Mouse (Mus musculus) left cerebral cortex, adult 18-20 months (tissue): Measurements from ENCODE around the gene Emc1. TPM values are rescaled to one million over a fixed set of nuclear protein-coding genes. Genes with fewer than 3 reads are reported as not detected.
A peak's percentile ranks its signal among the peaks of the same experiment; 100 is the strongest.
"Not testable (repeated sequence)": the region's sequence is repeated elsewhere in the genome, so short reads cannot be mapped to it uniquely, and the experiment has no call there.

ENCODE experiments used
- DNase-seq, 2 experiments: peaks; one replicate each; pipeline ENCODE4 v3.0.0; 2021 to 2022; ENCODE audit warnings: low spot score in 2 of 2, mixed read lengths in 1 of 2
- total RNA-seq, 2 experiments: library from RNA; stranded (reverse); gene quantifications; 2 replicates each; pipeline ENCODE4 v1.2.3; 2021

The Emc1 gene
- total RNA-seq, 2 experiments from 2014 or later: 83.1 to 87.3 TPM

DNA sequence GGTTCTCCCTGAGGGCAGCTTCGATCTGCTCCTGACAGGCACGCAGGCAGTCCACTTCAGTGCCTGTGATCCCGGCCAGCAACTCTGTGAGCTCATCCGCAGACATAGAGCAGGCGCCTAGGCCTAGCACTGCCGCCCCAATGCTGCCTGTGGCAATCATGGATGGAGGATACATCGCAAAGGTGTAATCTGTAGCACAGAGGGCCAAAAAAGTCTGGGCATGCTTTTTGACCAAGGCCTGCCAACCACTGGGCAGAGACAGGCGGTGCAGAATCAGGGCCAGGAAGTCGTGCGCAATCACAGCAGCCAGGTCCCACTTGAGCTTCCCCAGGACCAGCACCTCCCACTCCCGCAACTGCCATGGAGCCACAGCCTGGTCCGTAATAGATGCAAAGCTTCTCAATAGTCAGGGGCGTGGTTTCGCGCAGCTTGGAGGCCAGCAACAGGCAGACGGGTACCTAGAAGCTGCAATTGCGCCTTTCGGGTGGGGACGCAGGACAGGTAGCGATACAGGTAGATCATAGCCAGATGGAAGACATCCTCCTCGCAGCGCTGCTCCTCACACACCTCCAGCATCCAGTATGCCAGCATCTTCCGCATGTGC lies 6.9 kb upstream of the Emc1 start:
- DNase-seq: no peak

DNA sequence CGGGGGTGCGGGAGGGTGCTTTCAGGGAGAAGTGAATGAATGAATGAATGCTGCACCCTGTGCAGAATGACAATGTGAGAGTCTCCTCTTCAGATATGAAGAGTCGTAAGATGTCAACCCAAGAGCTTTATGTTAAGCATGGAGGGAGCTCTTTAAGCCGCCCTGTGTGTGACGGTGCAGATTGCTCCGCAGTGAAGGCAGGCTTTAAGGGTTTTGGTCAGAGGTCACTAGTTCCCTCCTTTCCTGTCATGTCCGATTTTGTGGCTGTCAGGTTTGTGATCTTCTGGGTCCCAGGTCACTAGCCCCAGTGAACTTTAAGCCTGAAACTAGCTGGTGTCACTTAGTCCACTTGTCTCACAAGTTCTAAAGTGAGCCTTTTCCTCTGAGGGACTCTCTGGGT lies 445 bp downstream of the Emc1 start:
- DNase-seq: no peak

DNA sequence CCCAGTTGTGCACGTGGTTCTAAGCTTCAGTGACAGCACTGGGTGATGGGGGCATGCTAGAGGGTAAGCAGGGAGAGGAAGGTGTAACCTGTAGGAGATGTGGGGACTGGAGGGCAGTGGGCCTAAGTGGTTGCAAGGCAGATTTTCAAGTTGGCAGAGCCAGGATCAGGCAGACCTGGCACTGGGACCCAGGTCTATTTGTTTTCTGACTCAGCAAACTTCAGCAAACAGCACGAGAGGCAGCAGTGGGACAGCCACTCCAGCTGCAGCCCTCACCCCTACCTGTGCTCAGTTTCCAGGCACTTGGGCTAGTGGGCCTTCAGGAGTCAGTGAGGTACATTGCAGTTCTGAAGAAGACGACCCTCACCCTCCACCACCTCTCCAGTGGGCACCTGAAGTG lies 4.8 kb downstream of the Emc1 start:
- DNase-seq: no peak

DNA sequence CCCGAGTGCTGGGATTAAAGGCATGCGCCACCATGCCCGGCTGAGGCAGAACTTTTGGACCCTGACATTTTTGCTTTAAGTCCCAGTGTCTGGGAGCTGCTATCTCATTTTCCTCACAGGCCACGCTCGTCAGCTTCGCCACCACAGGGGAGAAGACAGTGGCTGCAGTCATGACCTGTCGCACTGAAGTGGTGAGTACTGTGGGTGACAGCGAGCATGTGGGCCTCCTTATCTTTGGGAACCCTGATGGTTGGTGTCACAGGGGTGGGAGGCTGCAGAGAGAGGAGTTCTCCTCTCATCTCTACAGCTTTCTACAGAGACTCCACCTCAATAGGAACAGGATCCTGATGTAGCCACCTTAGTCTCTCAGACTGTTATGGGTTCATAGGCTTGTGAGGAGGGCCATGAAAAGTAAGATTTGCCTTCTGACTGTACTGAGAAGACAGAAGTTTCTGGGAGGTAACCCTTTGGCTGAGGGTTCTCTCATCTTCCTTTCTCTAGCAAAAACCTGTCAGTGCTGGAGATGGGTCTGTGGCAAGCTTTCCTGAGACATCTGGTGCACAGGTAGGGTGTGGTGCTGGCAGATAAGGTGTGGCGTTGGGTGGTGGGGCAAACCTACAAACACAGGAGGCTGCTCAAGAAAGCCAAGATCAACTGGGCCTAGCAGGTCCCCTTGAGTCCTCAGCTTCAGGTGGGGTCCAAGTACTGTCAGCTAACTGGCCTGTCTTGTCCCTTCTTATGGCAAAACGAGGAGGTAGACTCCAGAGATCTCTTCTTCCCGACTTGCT lies 8.6 kb downstream of the Emc1 start:
- DNase-seq: no peak

DNA sequence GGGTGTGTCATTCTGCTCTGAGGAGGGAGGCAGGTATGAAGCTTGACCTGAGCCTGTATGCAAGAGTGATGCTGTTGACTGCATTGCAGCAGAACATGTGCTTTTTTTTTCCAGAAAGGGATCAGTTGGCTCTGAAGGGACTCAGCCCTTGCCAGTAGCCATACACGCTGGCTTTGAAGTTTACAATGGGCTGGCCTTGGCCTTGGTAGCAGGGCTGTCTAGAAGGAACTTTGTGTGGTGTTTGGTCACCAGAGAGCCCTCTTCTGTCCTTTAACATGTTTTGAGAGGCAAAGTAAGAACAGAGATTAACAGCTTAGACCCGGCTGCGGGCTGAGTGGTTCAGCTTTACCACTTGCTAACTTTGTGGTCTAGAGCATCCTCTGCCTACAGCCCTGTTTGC lies 14.9 kb downstream of the Emc1 start:
- DNase-seq: no peak

DNA sequence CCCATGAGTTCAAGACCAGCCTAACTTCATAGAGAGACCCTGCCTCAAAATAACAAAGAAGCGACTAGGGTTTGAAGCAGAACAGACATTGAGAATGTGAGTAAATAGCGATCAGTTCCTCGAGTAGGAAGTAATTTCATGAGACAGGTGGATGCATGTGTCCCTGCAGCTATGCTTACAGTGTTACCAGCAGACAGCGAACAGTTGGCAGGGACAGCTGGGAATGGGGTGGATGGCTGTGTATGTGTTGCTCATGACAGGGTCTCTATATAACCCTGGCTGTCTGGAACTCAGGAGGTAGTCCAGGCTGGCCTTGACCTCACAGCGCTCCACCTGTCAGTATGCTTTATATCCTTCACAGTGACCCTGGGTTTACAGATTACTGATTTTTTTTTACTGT lies 15.7 kb downstream of the Emc1 start:
- DNase-seq: no peak

DNA sequence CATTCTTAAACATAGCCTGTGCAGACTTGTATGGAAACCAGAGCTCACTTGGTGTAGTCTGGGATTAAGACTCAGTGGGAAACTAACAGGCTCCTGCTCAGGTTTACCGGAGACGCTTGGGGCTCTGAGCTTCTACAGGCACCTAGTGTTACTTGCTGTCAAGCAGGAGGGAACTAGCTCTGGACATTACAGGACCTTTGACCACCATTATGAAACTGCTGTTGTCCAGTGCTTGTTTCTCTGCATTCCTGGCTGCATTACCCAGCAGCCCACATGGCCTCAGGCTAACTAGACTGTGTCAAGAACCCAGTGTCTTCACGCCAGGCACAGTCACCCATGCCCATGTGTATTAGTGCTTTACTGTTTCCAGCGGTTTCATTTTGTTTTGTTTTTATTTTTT lies 20.7 kb downstream of the Emc1 start:
- DNase-seq: no peak

DNA sequence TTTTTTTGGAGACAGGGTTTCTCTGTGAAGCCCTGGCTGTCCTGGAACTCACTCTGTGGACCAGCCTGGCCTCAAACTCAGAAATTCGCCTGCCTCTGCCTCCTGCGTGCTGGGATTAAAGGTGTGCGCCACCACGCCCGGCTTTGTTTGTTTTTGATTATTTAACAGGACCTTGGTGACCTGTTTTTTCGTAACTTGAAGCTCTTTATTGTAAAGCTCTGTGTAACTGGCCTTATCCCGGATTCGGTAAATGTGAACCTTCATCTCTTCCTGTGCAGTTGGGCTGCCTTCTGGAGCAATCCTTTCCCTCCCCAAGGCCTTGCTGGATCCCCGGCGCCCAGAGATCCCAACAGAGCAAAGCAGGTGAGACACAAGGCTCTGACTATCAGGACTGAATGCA lies 21.1 kb downstream of the Emc1 start:
- no peak for DNase-seq

DNA sequence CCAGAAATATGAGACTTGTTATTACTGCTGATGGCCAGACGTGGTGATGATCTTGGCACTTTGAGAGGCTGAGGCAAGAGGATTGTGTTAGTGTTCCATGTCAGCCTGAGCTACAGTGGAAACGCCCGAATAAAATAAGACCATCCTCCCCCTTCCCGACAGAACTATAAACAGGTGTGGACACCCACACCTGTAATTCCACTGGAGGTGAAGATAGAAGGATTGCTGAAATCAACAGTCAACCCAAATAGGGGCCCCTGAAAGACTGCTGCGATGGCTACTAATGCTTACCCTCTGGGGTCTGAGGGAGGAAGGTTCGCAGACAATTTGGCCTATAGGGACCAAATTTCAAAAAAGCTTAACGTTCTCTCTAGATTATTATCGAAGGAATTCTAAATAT lies 27.3 kb downstream of the Emc1 start:
- no peak for DNase-seq

DNA sequence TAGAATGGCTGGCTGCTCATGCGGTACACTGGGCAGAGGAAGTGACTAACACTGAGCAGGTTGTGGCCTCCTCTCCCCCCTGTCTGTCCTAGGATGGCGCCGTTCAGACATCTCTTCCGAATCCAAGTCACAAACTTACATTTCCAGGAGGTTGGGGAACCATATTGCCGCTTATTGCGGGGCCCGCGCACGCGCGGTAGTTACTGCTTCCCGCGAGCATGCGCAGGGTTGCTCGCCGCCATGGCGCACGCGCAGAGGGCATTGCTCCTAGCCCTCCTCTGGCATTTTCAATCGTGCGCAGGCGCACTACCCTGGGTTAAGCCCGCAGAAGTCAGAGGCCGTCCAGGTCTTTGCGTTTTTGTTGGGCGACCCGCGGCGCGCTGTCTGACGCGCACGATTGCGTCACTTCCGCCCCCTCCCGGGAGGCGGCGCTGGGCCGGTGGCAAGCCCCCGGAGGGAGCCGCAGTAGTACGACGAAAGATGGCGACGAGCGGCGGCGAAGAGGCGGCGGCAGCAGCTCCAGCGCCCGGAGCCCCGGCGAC lies 27.9 kb downstream of the Emc1 start:
- peak; percentile 100 for DNase-seq

DNA sequence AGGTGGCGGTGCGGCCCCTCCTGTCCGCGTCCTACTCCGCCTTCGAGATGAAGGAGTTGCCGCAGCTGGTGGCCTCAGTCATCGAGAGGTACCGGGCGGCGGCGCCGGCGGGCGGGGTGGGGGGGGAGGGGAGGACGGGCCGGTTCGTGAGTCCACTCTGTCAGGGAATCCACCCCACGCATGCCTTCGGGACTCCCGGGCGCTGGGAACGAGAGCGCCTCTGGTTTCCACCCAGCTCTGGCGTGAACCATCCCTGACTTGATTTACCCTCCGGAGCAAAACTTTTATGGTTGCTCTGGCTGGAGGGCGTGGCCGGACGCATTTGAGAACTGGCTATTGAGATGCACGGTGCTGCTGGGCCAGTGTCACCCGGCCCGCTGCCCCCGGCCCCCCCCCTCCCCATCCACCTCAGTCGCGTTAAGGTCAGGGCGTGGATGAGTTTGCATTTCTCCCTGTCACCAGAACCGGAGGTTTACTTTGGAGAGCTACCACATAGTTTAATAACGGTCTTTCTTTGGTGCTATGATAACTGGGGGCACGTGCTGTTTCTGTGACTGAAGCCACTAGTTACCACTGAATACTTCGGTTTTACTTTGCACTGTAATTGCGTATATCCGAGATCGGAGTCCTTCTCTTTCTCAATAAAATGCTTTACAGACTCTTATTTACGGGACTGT lies 28.5 kb downstream of the Emc1 start:
- DNase-seq: no peak

DNA sequence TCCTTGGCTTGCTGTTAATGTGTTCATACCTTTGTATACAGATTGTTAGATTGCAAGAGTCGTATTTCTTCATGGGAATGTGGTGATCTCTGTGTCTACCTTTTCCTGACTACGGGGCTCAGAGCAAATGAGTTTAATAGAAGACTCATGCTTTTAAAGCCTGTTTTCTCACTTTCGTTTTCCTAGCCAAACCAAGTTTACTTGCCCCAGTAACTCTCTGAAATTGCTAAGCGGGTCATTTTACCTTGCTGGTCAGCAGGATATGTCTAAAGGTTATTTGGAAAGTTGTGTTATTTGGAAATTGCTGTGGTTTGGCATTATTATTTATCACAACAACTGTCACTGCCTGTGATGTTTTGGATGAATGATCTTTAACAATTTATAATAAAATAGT lies 29.1 kb downstream of the Emc1 start:
- DNase-seq: no peak

DNA sequence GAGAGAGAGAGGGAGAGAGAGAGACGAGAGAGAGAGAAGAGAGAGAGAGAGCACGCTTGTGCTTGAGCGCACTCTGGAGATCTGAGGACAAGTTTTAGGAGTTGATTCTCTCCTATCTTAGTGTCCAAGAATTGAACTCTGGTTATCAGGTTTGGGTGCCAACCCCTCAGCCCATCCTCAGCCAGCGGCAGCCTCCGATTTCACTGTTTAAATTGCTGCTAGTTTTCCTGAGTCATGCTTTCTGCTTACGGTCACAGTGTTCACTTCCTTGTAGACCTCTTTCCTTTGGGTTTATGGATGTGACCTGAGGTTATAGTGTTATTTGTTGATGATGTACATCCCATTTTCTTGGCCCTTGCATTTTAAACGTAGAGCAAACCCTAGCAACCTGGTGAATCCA lies 29.8 kb downstream of the Emc1 start:
- DNase-seq: no peak

DNA sequence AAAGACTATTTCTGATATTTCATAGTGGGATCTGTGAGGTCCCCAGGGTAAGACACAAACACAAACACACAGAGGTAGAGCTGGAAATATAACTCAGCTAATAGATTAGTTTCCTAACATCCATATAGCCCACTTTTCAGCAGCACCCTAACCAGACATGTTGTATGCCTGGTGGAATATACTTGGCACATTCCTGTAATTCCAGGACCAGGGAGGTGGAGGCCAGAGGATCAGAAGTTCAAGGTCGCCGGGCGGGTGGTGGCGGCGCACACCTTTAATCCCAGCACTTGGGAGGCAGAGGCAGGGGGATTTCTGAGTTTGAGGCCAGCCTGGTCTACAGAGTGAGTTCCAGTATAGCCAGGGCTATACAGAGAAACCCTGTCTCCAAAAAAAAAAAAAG lies 33.5 kb downstream of the Emc1 start:
- not testable (repeated sequence) for DNase-seq

DNA sequence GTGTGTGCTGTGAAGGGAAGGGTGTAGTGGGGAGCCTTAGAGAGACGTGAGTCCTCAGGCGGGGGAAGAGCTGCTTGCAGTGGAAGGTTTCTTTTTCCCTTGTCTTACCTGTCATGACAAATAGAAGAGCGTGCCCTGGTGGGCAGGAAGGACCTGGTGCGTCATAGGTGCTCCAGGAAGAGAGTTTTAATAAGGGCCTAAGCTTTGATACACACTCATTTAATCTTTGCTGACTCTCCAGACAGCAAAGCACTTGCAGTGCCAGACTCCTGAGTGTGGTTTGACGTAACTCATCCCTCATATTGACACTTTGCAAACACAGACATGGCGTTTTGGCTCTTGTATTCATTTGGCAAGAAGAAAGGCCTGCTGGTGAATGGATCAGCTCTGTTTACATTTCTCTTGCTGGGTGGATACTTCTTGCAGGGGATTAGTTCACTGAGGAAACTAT lies 34.5 kb downstream of the Emc1 start:
- no peak for DNase-seq

DNA sequence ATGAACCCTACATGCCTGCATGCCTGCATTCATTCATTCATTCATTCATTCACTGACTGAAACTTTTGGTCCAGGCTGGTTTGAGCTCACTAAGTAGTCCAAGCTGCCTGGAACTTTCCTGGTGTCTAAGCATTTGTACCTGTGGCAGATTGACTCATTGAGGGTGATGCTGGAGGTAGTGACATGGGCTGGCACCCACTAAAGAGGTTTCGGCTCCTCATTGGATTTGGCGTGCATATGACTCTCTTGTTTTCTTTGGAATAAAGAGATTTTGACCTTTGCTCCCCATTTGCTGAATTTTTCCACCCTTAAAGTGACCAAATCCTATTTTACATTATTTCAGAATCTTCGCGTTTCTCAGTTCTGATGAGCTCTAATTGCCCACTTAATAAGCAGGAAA lies 37.2 kb downstream of the Emc1 start:
- DNase-seq: no peak

DNA sequence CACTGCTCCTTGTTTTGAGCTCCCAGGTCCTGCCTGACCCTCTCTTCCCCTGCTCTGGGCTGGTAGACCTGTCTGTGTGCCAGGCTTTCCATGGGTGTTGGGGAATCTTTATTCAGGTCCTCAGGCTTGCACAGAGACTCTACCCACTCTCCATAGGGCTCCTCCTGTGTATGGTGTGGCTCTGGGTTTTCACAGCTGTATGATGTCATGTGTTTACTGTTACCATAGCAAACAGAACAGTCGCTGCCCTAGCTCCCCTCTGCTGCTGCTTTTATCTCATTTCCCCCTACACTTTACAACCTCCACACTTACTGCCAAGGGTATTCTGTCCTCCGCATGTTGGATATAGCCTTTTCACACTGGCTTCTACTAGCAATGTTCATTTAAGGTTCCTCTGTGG lies 43.0 kb downstream of the Emc1 start:
- DNase-seq: no peak

DNA sequence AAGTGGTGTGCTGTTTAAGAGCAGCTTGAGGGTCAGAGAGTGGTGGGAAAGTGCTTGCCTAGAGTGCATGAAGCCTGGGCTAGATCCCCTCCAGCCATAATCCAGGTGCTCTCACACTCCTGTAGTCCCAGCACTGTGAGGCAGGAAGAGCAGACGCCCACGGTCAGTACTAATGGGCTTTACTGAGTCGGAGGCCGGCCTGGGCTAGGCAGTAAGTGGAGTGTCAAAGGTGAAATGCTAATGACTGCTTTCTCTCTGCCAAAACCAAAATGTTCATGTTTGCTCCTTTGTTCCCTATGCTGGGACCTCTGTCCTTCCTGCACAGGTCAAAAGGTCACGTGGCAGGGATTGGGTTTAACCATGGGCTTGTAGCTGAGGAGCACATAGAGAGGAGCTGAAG lies 48.1 kb downstream of the Emc1 start:
- DNase-seq: no peak

DNA sequence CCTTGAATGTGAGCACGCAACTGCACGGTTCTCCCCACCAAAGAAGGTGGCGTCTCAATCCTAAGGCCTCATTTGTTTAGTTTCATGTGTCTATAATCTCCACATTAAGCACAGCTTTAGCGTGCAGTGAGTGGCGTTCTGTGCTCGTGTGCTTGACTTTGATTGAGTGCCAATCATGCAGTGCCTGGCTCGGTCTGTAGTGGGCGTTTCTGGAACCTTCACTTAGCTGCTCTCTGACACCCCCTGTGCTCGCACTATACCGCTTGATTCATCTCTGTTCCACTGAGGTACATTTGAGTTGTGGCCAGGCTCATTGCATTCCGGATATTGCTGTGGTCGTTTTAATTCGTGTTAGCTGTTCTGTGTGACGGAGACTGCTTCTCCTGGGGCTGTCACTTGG lies 50.8 kb downstream of the Emc1 start:
- DNase-seq: no peak

DNA sequence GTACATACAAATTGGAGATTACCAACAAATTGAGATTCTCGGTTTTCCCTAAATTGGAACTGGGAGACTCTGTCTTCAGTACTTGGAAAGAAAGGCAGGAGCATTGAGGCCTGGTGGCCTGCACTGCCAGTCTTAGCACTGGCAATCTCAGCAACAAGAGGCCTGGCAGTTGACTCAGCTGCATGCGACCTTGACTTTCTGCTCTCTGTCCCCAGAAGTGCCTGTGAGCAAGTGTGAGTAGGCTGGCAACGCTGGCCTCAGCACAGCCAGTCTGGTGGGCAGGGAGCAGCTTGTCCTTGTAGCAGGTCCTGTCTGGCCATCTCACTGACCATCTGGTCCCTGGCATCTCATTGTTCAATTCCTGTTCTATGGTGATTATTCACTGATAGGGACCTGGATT lies 59.0 kb downstream of the Emc1 start:
- no peak for DNase-seq

DNA sequence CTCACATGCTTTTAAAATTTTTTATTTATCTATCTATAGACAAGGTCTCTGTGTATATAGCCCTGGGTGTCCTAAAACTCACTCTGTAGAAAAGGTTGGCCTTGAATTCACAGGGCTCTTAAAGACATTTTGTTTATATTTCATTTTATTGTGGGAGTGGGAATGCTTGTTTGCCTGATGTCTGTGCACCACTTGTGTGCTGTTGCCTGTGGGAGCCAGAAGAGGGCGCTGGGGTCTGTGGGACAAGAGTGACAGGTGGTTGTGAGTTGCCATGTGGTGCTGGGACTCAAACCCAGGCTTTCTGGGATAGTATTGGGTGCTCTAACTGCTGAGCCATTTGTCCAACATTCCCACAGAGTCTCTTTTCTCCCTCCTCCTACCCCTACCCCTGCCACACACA lies 65.5 kb downstream of the Emc1 start:
- no peak for DNase-seq

DNA sequence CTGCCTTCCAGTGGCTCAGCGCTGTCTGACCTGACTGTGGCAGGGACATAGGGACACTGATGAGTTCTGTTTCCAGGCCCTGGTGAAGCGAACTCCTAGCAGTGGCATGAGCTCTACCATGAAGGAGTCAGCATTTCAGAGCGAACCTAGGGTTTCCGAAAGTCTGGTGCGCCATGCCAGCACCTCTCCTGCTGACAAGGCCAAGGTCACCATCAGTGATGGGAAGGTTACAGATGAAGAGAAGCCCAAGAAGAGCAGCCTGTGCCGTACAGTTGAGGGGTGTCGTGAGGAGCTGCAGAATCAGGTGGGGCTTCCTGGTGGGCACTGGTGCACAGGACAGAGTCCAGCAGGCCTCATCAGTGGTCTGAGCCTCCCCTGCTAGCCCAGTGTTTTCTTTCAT lies 69.2 kb downstream of the Emc1 start:
- no peak for DNase-seq
